Mouse (Mus musculus): ENCODE data around the gene Ncor2.
"Not testable (repeated sequence)": the region's sequence is repeated elsewhere in the genome, so short reads cannot be mapped to it uniquely, and the experiment has no call there.

The Ncor2 gene

DNA sequence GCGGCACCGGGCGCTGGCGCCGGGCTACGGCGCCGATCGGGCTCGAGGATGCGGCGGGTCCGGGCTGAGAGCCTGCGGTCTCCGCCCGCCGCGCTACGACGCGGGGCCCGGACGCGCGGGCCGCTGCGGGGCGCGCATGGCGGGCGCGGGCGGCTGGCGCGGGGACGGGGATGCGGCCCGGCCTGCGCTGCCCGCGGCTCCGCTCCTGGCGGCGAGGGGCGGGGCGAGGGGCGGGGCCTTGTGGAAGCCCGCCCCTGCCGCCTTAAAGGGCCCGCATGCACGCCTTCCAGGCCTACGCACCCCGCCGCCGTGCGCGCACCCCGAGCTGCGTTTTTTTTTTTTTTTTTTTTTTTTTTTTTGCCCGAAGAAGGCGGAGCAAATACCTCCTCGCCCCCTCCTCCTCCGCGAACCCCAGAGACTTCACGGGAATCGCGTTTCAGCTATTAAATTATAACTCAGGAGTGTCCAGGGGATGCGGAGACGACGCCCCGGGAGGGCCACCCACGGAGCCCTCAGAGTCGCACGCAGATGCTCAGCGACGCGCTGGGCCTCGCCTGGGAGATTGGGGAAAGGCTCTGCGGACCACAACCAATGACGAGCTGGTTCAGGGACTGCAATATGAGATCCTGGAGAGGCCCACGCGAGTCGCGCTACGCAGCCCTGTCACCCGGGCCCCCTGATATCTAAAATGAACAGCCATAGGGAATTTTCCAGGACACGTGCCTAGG, at the start of gene Ncor2:
Ncor2 (minus strand) TSS at position 213 of the 728 bp plus-strand sequence.
- DNase-seq (ENCODE audit: low spot score in 2 of 2): peak; percentile 61 to 73

- DNase-seq (ENCODE audit: low spot score in 2 of 2): no peak
Measured at GRCm38 (mm10) chr5:125227699-125228098, 48.7 kb upstream of the Ncor2 start.

DNA sequence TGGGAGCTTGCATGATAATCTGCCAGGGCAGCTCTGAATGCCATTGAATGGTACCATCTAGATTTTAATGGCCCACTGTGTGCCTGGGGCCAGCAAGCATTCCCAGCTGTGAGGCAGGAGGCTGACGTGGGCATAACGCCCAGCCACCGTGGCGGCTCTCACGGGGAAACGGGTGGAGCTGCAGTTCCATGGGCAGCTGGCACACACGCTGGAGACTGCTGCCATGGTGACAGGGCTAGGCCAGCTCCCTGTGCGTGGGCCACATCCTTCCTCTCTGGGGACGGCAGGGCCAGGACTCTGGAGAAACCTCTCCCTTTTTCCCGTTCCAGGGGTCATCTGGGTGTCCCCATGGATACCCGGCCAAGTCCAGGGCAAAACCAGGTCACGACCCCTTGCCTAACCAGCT, 47.2 kb upstream of the Ncor2 start:
- peak in 1 of 2 experiments; percentile 39 for DNase-seq (ENCODE audit: low spot score in 2 of 2)

DNA sequence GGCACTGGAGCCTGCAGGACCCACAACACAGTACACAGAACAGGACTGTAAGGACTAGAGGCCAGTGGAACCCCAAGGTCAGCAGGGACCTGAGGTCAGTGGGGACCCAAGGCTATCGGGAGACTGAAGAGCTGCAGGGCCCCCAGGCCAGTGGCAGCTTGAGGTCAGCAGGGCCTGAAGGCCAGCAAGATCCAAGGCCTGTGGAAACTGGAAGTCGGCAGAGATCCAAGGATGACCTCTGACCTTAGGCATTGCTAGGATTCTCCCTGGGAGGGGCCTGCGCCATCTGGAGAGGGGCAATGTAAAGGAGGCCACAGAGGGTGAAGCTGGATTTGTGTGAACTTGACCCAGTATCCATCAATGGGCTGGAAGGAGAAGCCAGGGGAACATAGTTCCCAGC, 45.9 kb upstream of the Ncor2 start:
- no peak for DNase-seq (ENCODE audit: low spot score in 2 of 2)

DNA sequence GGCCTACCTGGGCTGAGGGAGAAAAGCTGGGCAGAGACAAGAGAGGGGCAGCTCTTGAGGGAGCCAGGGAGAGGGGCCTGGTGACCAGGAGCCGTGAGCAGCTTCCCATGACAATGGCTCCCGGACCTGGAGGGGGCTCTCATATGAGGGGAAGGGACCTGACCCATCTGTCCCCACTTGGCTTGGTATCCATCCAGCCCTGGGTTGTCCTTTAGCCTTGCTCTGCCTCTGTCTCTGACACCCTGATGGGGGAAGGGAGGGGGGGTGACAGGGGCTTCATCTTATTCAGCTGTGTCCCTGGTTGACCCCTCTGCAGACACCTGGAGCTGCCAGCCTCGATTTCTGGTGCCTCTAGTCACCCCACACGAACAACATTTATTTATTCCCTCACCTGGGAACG, 44.9 kb upstream of the Ncor2 start:
- no peak for DNase-seq (ENCODE audit: low spot score in 2 of 2)

GRCm38 (mm10) chr5:125222706-125223105, 43.7 kb upstream of the Ncor2 start:
- DNase-seq (ENCODE audit: low spot score in 2 of 2): no peak

DNA sequence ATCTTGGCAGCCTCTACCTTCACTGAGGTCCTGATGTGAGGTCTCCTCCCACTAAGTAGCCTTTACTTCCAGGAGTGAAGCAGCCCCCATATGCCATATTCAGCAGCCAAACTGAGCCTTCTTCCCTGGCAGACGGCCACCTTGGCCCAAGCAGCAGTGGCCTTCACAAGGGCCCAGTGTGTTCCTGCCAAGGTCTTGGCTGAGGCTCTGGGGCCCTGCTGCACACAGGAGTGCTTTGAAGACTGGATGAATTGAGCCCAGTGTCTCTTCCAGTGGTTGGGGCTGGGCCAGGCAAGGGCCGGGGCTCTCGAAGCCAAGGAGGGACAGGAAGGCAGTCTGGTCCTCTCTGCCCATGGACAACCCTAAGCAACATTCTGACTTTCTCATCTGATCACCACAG, 42.8 kb upstream of the Ncor2 start:
- DNase-seq (ENCODE audit: low spot score in 2 of 2): peak in 1 of 2 experiments; percentile 44

DNA sequence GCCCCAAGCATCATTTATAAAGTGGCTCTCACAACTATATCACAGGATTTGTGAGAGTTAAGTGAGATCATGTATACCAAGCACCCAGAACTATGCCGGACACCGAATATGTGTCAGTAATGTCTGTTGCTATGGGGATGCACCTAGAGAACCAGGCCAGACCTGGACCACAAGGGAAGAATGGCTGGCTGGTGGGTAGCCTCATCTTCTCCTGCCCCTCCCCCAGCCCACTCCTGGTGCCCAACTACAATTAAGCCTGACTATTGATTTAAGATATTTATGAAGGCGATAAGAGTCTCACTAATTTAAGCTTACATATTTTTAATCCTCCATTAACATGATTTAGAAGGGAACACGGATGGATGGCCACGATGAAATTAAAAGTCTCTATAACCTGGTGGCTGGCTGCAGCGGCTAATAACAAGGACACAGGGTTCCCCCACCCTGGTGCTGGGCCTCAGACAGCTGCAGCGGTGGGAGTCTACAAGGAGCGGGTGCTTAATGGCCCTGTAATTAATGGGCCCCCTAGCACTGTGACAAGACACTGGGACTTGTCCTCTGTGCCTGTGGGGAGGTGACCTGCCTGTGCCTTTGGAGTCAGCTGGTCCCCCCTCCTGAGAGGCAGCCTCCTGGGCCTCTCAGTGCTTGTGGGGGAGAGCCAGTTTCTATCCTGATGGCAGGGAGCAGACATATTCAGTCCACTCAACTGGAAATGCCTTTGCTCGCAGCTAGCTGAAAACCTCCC, 38.6 kb upstream of the Ncor2 start:
- no peak for DNase-seq (ENCODE audit: low spot score in 2 of 2)

GRCm38 (mm10) chr5:125215930-125216459, 37.0 kb upstream of the Ncor2 start:
- DNase-seq (ENCODE audit: low spot score in 2 of 2): peak in 1 of 2 experiments; percentile 19

GRCm38 (mm10) chr5:125215346-125215929, 36.4 kb upstream of the Ncor2 start:
- DNase-seq (ENCODE audit: low spot score in 2 of 2): peak in 1 of 2 experiments; percentile 20

- DNase-seq (ENCODE audit: low spot score in 2 of 2): no peak
Measured at GRCm38 (mm10) chr5:125214064-125214463, 35.0 kb upstream of the Ncor2 start.

DNA sequence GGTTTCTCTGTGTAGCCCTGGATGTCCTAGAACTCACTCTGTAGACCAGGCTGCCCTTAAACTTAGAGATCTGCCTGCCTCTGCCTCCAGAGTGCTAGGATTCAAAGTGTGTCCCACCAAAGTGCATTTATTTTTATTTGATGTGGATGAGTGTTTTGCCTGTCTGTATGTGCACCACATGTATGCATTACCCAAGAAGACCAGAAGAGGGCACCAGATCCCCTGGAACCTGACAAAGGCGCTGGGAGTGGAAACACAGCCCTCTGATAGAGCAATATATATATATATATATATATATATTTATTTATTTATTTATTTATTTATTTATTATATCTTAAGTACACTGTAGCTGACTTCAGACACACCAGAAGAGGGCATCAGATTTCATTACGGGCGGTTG, 25.9 kb upstream of the Ncor2 start:
- DNase-seq (ENCODE audit: low spot score in 2 of 2): not testable (repeated sequence)

GRCm38 (mm10) chr5:125204199-125204815, 25.3 kb upstream of the Ncor2 start:
- no peak for DNase-seq (ENCODE audit: low spot score in 2 of 2)

- DNase-seq (ENCODE audit: low spot score in 2 of 2): no peak
Measured at GRCm38 (mm10) chr5:125203759-125204158, 24.7 kb upstream of the Ncor2 start.

DNA sequence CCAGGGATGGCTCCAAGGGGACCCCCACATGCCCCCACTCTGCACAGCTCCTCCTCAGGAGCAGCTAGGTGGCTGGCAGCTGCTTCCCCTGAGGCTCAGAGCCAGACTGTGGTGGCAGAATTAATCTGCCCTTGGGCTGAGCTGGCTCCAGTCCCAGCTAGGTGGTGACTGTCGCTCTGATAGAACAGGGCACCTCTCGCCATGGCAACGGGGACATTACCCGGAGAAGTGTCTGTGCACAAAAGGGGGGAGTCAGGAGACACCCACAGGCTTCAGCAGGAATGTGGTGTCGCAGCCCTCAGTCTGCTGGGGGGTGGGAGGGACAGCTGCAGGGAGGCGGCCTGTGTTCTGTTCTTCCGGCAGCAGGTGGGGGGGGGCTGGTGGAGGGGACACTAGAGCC, 24.1 kb upstream of the Ncor2 start:
- DNase-seq (ENCODE audit: low spot score in 2 of 2): no peak

DNA sequence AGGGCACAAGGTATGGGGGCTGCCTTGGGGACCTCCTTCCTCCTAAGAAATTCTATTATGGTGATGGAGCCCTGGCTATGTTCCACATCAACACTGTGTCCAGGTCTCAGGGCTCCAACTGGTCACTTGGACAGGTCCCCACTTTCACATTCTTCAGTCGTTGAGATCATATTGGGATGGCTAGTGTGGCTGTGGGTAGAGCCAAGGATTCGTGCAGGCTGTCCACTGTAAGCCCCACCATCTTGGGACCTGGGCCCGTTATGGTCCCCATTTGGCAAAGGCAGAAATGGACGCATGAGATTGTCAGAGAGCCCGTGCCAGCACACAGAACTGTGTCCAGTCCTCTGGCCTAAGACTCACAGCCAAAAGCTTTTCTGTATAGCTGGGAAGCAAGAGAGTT, 23.1 kb upstream of the Ncor2 start:
- DNase-seq (ENCODE audit: low spot score in 2 of 2): no peak

- no peak for DNase-seq (ENCODE audit: low spot score in 2 of 2)
Measured at GRCm38 (mm10) chr5:125199086-125199485, 20.1 kb upstream of the Ncor2 start.

GRCm38 (mm10) chr5:125197325-125197724, 18.3 kb upstream of the Ncor2 start:
- DNase-seq (ENCODE audit: low spot score in 2 of 2): not testable (repeated sequence)

- DNase-seq (ENCODE audit: low spot score in 2 of 2): no peak
Measured at GRCm38 (mm10) chr5:125196054-125196453, 17.0 kb upstream of the Ncor2 start.

- no peak for DNase-seq (ENCODE audit: low spot score in 2 of 2)
Measured at GRCm38 (mm10) chr5:125195142-125195541, 16.1 kb upstream of the Ncor2 start.

DNA sequence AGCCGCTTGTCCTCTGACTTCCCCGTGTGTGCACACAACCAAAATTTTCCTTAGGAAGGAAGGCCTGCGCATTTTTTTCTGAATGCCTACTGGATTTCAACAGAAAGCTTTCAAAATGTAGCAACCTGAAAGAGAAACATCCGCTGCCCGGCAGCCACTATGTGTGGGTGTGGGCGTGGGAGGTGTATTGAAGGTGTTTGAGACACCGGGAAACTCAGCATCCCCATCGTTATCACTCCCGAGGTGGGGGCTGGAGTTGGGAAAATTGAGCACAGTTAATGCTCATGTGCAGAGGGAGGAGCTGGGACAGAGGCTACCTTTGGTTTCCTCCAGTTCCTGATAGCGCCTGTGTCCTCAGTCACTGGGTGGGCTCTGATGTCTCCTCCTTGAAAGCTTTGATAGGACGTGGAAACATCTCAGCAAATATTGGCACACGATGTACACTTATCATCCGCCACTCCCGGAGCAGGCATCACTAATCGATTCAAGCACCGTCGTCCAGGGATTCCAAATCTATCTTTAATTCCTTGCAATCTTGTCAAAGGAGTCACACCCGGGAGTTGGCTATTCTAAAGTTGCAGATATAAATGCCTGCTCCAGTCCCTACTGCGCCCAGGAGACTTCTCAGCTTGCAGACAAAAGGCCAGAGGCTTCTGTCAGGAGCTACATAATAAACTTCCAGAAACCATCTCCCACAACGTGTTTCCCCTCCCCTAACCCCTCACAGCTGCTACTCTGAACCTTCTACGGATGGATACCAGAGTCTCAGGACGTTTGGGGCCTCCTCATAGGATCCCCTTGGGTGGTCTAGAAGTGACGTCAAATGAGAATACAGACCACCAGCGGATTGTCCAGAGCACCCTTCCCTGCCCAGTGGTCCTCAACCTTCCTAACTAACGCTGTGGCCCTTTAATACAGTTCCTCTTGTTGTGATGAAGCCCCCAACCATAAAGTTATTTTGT, 14.7 kb upstream of the Ncor2 start:
- DNase-seq (ENCODE audit: low spot score in 2 of 2): peak in 1 of 2 experiments; percentile 31

Data from urinary bladder, postnatal 36 days (tissue).